Mouse (Mus musculus) ES-Bruce4 (cell line): ENCODE data around the gene Calhm5.

Experiments
- CTCF ChIP-seq: IDR thresholded peaks from one replicate; pipeline ENCODE4 v1.8.1; 2011; ENCODE audit warnings: low read depth, low read length
- EP300 ChIP-seq: IDR thresholded peaks from 2 replicates; pipeline ENCODE4 v1.6.1; 2011; ENCODE audit warnings: low read depth, low read length; ENCODE audit not compliant: insufficient read depth
- POLR2A ChIP-seq: IDR thresholded peaks from one replicate; pipeline ENCODE4 v1.8.1; 2011; ENCODE audit warnings: low read length; ENCODE audit not compliant: insufficient read depth

DNA sequence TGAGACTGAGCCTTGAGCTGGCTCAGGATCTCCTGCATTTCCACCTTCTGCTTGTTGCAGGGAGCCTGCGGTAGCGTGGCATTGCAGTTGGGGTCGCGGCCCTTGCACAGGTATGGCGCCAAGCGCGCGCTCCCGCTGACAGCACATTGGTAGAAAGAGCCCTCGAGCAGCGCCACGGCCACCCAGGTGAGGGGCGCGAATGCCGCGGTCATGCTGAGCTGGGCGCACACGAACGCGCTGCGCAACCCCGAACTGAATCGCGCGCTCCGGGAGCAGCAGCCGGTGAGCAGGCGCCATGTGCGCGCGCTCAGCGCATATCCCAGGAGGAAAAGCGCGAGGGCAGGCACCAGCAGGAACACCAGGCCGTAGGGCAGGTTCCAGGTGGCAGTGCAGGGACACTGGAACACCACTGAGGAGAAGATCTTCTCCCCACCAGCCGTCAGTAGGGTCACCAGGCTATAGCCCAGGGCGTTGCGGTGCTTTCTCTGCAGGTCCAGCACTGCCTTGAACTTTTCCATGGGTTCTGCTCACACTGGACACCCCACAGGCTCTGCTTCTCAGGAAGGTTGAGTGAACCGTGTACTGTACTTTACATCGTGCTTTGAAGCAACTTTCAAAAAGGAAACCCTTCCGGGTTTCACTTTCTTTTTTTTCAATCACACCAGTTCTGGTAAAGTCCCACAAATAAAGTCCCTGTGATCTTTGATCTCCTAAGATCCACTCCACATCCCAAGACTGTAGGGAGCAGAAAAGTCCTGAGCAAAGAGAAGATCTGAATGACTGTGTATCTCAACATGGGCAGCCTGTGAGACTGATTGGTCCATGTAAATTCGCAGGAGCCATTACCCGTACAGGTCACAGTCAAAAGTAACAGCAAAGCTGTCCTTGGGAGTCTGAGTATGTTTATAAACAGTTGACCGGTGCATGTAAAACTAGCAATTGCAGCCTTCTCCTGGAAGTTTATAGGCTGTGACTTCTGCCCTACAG is 31.4 kb upstream of the Calhm5 start, which contains the start of gene Calhm6:
- TF ChIP-seq POLR2A, result no peak
- TF ChIP-seq CTCF, result no peak
- no peak for TF ChIP-seq EP300
